Mouse (Mus musculus): ENCODE data around the gene Zfp865. TPM values are rescaled to one million over a fixed set of nuclear protein-coding genes. Genes with fewer than 3 reads are reported as not detected.
"Not testable (repeated sequence)": the region's sequence is repeated elsewhere in the genome, so short reads cannot be mapped to it uniquely, and the experiment has no call there.

The Zfp865 gene
- polyA plus RNA-seq, 1 experiment from 2014 or later = 3.5 TPM

DNA sequence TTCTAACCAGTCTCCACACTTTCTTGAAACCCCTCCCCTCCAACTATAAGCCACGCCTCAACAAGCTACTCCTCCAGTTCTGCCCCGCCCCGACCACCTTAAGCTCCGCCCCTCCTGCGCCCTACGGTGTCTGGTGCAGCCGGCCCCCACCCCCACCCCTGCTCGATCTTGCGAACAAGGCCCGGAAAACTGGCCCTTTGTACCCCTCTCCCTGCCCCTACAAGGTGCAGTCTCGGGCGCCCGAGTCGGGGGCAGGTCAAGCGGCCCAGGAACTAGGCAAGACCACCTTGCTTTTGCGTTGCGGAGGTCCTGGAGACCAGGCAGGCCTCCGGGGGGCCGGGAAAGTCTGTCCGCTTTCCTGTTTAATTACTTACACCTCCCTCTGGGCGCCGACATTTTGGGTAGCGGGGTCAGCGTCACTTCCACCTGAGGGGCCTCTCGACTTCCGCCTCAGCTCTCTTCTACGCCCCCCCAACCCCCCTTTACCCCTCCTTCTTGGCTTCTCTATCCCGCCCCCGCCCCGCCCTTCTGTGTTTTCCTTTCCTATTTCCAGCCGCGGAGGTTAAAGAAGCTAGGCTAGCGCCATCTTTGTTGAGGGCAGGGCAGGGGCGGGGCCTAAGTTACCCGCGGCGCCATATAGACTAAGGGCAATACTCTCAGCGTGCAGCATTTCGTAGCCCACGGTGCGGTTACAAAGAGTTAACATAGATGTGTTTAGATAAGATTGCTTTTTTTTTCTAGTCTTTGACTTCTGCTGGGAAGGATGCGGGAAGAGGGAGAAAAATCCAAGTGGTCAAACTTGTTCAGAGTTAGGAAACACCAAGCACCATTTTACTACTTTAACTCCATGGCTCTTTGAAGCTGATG lies 5.7 kb upstream of the Zfp865 start, which contains the start of the genes Zfp524 and Fiz1:
Gene Zfp524, plus strand, starts transcription at position 165 of the 867 bp plus-strand sequence.
Gene Fiz1, minus strand, starts transcription at position 447 of the 867 bp plus-strand sequence.
- no peaks in the 10 kb centered on the region for H3K27me3 ChIP-seq (replicated peaks; ENCODE audit: control insufficient read depth, insufficient read depth, low read length)
- H3K9ac ChIP-seq (ENCODE audit: low read depth, low read length) = peak within 1 kb of the TSS; percentile 90
- H3K27ac ChIP-seq (ENCODE audit: low read length) = peak within 1 kb of the TSS; percentile 99
- under 1% methylated on average over 42 of the region's 42 CpGs for WGBS
- H3K4me2 ChIP-seq (ENCODE audit: low read depth, low read length) = peak within 1 kb of the TSS; percentile 68
- peaks cover 2% of the 10 kb centered on the region; the same call in 1 of the 2 replicates for H3K9me3 ChIP-seq (ENCODE audit: control insufficient read depth, low read length)
- peaks cover 9% of the 10 kb centered on the region for H3K4me1 ChIP-seq (ENCODE audit: control insufficient read depth, insufficient read depth, low read length)
- H3K4me3 ChIP-seq (ENCODE audit: low read length) = peak within 1 kb of the TSS; percentile 76
- peak; percentile 82 for ATAC-seq
- H3K36me3 ChIP-seq (ENCODE audit: control insufficient read depth, insufficient read depth, low read length) = peaks cover 33% of the 10 kb centered on the region

- no peaks in the 10 kb centered on the region for H3K27me3 ChIP-seq (replicated peaks; ENCODE audit: control insufficient read depth, insufficient read depth, low read length)
- peak within 1 kb of the TSS; percentile 68 for H3K4me2 ChIP-seq (ENCODE audit: low read depth, low read length)
- H3K4me3 ChIP-seq (ENCODE audit: low read length) = peak within 1 kb of the TSS; percentile 76
- H3K27ac ChIP-seq (ENCODE audit: low read length) = peak within 1 kb of the TSS; percentile 99
- H3K4me1 ChIP-seq (ENCODE audit: control insufficient read depth, insufficient read depth, low read length) = peaks cover 10% of the 10 kb centered on the region
- ATAC-seq = peak; percentile 77
- H3K9me3 ChIP-seq (ENCODE audit: control insufficient read depth, low read length) = peaks cover 2% of the 10 kb centered on the region; the same call in 1 of the 2 replicates
- H3K9ac ChIP-seq (ENCODE audit: low read depth, low read length) = peak within 1 kb of the TSS; percentile 90
- 2% methylated on average over 74 of the region's 76 CpGs for WGBS
- peaks cover 32% of the 10 kb centered on the region for H3K36me3 ChIP-seq (ENCODE audit: control insufficient read depth, insufficient read depth, low read length)
Observed at GRCm38 (mm10) chr7:5015118-5016001, 4.8 kb upstream of the Zfp865 start, which contains the start of gene Gm44973. Gene Gm44973, plus strand, starts transcription at chr7:5015496.

DNA sequence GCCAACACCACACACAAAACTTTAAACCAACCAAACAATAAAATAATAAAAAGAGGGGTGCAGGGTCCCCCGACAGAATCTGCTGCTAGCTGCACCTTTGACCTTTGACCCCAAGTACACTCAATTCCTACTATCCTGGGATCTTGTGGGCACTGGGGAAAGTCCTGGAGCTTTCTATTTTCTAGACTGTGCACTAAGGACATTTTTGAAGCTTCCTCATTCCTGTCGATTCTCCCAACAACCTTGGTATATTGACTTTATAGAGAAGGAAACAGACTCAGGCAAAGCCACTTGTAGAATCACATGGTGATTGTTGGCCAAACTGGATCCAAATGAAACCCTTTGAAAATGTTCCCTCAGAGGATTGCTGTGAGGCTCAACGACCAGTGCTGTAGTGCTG lies 4.1 kb upstream of the Zfp865 start:
- peak overlapping the region; percentile 68 for H3K4me2 ChIP-seq (ENCODE audit: low read depth, low read length)
- peaks cover 29% of the 10 kb centered on the region for H3K36me3 ChIP-seq (ENCODE audit: control insufficient read depth, insufficient read depth, low read length)
- ATAC-seq = peak; percentile 0; the same call in 1 of the 2 replicates
- peak overlapping the region; percentile 77 for H3K9ac ChIP-seq (ENCODE audit: low read depth, low read length)
- WGBS = 48% methylated on average over 3 of the region's 3 CpGs
- H3K9me3 ChIP-seq (ENCODE audit: control insufficient read depth, low read length) = peaks cover 2% of the 10 kb centered on the region; the same call in 1 of the 2 replicates
- no peaks in the 10 kb centered on the region for H3K27me3 ChIP-seq (replicated peaks; ENCODE audit: control insufficient read depth, insufficient read depth, low read length)
- peaks cover 11% of the 10 kb centered on the region for H3K4me1 ChIP-seq (ENCODE audit: control insufficient read depth, insufficient read depth, low read length)
- peak overlapping the region; percentile 98 for H3K27ac ChIP-seq (ENCODE audit: low read length)
- H3K4me3 ChIP-seq (ENCODE audit: low read length) = peak overlapping the region; percentile 76

GRCm38 (mm10) chr7:5016920-5017319 lies 3.3 kb upstream of the Zfp865 start:
- Histone ChIP-seq H3K27ac (ENCODE audit: low read length) (no peak overlapping the region; the same call in 1 of the 2 replicates), H3K9me3 (ENCODE audit: control insufficient read depth, low read length) (peaks cover 2% of the 10 kb centered on the region; the same call in 1 of the 2 replicates)

DNA sequence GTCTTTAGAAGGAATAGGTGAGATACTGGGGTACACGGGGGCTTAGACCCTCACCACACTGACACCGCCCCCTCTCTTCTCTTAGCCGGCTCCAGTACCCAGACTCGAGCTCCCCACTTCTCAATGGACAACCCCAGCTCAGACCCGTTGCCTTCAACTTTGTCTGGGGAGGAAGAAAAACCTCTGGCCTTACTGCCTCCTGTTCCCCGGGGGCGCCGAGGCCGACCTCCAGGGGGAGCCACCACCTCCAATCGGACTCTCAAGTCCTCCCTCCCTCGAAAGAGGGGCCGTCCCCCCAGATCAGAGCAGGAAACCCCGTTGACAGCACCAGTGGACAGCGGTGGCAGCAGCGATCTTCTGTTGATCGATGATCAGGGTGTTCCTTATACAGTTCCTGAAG lies 2.8 kb upstream of the Zfp865 start:
- ATAC-seq = no peak
- no peaks in the 10 kb centered on the region for H3K27me3 ChIP-seq (replicated peaks; ENCODE audit: control insufficient read depth, insufficient read depth, low read length)
- H3K36me3 ChIP-seq (ENCODE audit: control insufficient read depth, insufficient read depth, low read length) = peaks cover 21% of the 10 kb centered on the region
- H3K27ac ChIP-seq (ENCODE audit: low read length) = no peak overlapping the region
- WGBS = 91% methylated on average over 16 of the region's 16 CpGs
- H3K9ac ChIP-seq (ENCODE audit: low read depth, low read length) = no peak overlapping the region
- H3K4me3 ChIP-seq (ENCODE audit: low read length) = no peak overlapping the region
- peaks cover 2% of the 10 kb centered on the region; the same call in 1 of the 2 replicates for H3K9me3 ChIP-seq (ENCODE audit: control insufficient read depth, low read length)
- H3K4me1 ChIP-seq (ENCODE audit: control insufficient read depth, insufficient read depth, low read length) = peaks cover 18% of the 10 kb centered on the region
- H3K4me2 ChIP-seq (ENCODE audit: low read depth, low read length) = no peak overlapping the region

More at GRCm38 (mm10) chr7:5016920-5017319, 3.3 kb upstream of the Zfp865 start:
- Histone ChIP-seq H3K4me1 (ENCODE audit: control insufficient read depth, insufficient read depth, low read length) (peaks cover 18% of the 10 kb centered on the region), H3K36me3 (ENCODE audit: control insufficient read depth, insufficient read depth, low read length) (peaks cover 23% of the 10 kb centered on the region), H3K9ac (ENCODE audit: low read depth, low read length) (no peak overlapping the region), H3K27me3 (replicated peaks; ENCODE audit: control insufficient read depth, insufficient read depth, low read length) (no peaks in the 10 kb centered on the region), H3K4me2 (ENCODE audit: low read depth, low read length) (no peak overlapping the region), H3K4me3 (ENCODE audit: low read length) (no peak overlapping the region)
- WGBS = 96% methylated on average over 2 of the region's 2 CpGs
- ATAC-seq = no peak

DNA sequence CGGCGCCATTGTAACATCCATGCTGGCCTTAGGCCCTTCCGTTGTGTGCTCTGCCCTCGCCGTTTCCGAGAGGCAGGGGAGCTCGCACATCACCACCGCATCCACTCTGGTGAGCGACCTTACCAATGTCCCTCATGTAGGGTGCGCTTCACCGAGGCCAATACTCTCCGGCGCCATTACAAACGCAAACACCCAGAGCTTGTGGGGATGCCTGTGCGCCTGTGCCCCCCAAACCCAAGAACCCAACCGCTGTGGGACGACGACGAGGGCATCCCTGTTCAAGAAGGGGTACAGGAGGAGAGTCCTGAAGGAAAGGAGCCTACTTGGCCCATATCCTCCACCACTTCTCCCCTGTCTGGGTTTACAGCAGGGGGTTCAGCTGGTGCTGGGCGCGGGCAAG lies 2.2 kb upstream of the Zfp865 start:
- no peak overlapping the region for H3K4me2 ChIP-seq (ENCODE audit: low read depth, low read length)
- no peak for ATAC-seq
- peaks cover 2% of the 10 kb centered on the region; the same call in 1 of the 2 replicates for H3K9me3 ChIP-seq (ENCODE audit: control insufficient read depth, low read length)
- H3K4me1 ChIP-seq (ENCODE audit: control insufficient read depth, insufficient read depth, low read length) = peaks cover 18% of the 10 kb centered on the region
- no peak overlapping the region for H3K27ac ChIP-seq (ENCODE audit: low read length)
- H3K9ac ChIP-seq (ENCODE audit: low read depth, low read length) = no peak overlapping the region
- H3K4me3 ChIP-seq (ENCODE audit: low read length) = no peak overlapping the region
- no peaks in the 10 kb centered on the region for H3K27me3 ChIP-seq (replicated peaks; ENCODE audit: control insufficient read depth, insufficient read depth, low read length)
- H3K36me3 ChIP-seq (ENCODE audit: control insufficient read depth, insufficient read depth, low read length) = peaks cover 16% of the 10 kb centered on the region
- 97% methylated on average over 21 of the region's 21 CpGs for WGBS

DNA sequence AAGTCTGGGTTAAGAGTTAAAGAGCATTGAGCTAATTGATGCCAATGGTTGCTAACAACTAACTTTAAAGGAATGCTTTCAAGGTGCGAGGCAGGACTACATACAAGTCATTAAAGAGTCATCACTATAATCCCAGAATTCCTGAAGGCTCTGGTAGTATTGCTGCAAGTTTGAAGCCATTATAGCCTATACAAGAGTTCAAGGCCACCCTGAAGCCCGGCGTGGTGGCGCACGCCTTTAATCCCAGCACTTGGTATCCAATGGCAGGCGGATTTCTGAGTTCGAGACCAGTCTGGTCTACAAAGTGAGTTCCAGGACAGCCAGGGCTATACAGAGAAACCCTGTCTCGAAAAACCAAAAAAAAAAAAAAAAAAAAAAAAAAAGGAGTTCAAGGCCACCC lies 600 bp upstream of the Zfp865 start:
- peaks cover 18% of the 10 kb centered on the region for H3K4me1 ChIP-seq (ENCODE audit: control insufficient read depth, insufficient read depth, low read length)
- 20% methylated on average over 8 of the region's 8 CpGs for WGBS
- H3K36me3 ChIP-seq (ENCODE audit: control insufficient read depth, insufficient read depth, low read length) = peaks cover 23% of the 10 kb centered on the region
- H3K4me2 ChIP-seq (ENCODE audit: low read depth, low read length) = peak overlapping the region; percentile 75
- H3K4me3 ChIP-seq (ENCODE audit: low read length) = peak overlapping the region; percentile 86
- H3K9me3 ChIP-seq (ENCODE audit: control insufficient read depth, low read length); H3K27me3 ChIP-seq (replicated peaks; ENCODE audit: control insufficient read depth, insufficient read depth, low read length); ATAC-seq: not testable (repeated sequence)
- peak overlapping the region; percentile 97 for H3K27ac ChIP-seq (ENCODE audit: low read length)
- peak overlapping the region; percentile 95 for H3K9ac ChIP-seq (ENCODE audit: low read depth, low read length)

DNA sequence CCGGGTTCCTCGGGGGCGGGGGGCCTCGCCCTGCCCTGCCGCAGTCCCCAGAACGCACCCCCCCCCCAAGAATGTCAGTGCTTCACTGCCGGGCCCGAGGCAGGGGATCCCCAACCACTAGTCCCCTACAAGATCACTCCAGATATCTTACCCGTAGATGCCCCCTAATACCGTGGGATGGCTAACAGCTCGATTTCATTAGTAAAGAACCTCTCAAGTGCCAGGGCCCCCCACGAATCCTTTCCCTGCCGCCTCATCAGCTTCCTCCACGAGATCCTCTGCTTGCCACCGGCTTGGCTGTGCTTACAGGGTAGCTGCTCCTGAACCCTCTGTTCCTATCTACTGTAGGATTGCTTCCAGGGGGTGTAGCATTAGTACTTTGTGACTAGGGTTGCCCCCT lies 509 bp downstream of the Zfp865 start:
- ATAC-seq = peak; percentile 1; the same call in 1 of the 2 replicates
- Histone ChIP-seq H3K9ac (ENCODE audit: low read depth, low read length) (peak overlapping the region; percentile 95), H3K27me3 (replicated peaks; ENCODE audit: control insufficient read depth, insufficient read depth, low read length) (no peaks in the 10 kb centered on the region), H3K4me3 (ENCODE audit: low read length) (peak overlapping the region; percentile 86), H3K27ac (ENCODE audit: low read length) (peak overlapping the region; percentile 97), H3K36me3 (ENCODE audit: control insufficient read depth, insufficient read depth, low read length) (peaks cover 23% of the 10 kb centered on the region), H3K4me2 (ENCODE audit: low read depth, low read length) (peak overlapping the region; percentile 75), H3K4me1 (ENCODE audit: control insufficient read depth, insufficient read depth, low read length) (peaks cover 18% of the 10 kb centered on the region), H3K9me3 (ENCODE audit: control insufficient read depth, low read length) (peaks cover 2% of the 10 kb centered on the region; the same call in 1 of the 2 replicates)
- WGBS = 0% methylated on average over 15 of the region's 15 CpGs
